Comparison of ENCODE assay signal across 23 mouse cellular contexts in the genomic region with DNA sequence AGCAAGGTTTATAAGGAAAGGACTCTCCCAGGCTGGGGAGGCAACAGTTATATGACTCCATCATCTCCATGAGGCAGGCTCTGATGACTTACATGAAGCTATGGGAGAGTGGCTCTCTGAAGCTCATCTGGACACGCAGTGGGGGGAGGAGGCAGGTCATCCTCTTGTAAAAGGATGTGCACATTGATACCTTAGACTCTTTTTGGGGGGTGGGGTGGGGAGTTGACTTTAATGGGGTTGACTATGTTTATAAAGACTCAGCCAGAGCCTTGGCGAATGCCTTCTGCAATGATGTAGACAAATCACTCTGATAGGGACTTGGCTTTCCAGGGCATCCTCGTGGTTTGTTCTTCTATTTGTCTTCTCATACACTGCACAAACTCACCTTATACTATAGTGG. TPM values are rescaled to one million over a fixed set of nuclear protein-coding genes. Genes with fewer than 3 reads are reported as not detected.
A peak's percentile ranks its signal among the peaks of the same experiment; 100 is the strongest.
DNase-seq lines count a peak whose midpoint lies in the region; ATAC-seq and TF ChIP-seq lines count a peak whose summit lies in the region.
"Had no signal": no experiment of that assay in that cellular context is flagged by ENCODE, and none has a peak within 500 bp of the region (broad histone marks: within the 10 kb centered on the region; RNA-seq: fewer than 3 reads in every experiment).

No protein-coding gene starts in this region.

- TF ChIP-seq EP300 in stomach, postnatal 0 days (optimal IDR thresholded peaks at IDR 0.05) = no peak

- TF ChIP-seq CTCF in lung, embryonic 14.5 days (IDR thresholded peaks at IDR 0.05; ENCODE audit: low read depth) = no peak
- no peak for TF ChIP-seq CTCF in stomach, postnatal 0 days (IDR thresholded peaks at IDR 0.05; ENCODE audit: low read depth)

- no peak overlapping the region for H3K4me2 ChIP-seq in forebrain, embryonic 11.5 days (ENCODE audit: low read depth, low read length, severe bottlenecking)
- no peak overlapping the region for H3K4me2 ChIP-seq in kidney, embryonic 14.5 days (replicated peaks; ENCODE audit: low read depth, low read length)
- H3K4me2 ChIP-seq in lung, embryonic 14.5 days = no peak overlapping the region
- H3K4me2 ChIP-seq in stomach, embryonic 16.5 days (ENCODE audit: low read depth, low read length) = no peak overlapping the region
- H3K4me2 ChIP-seq in stomach, postnatal 0 days (replicated peaks; ENCODE audit: low read depth) = no peak overlapping the region
- H3K4me2 ChIP-seq: embryonic facial prominence, embryonic 13.5 days; hindbrain, embryonic 13.5 days had no signal

- no peak overlapping the region for H3K9ac ChIP-seq in forebrain, embryonic 11.5 days (ENCODE audit: low read length)
- no peak overlapping the region for H3K9ac ChIP-seq in kidney, embryonic 14.5 days (ENCODE audit: low read depth, low read length)
- H3K9ac ChIP-seq in lung, embryonic 14.5 days = no peak overlapping the region
- no peak overlapping the region for H3K9ac ChIP-seq in stomach, embryonic 16.5 days (ENCODE audit: low read length)
- H3K9ac ChIP-seq in stomach, postnatal 0 days (ENCODE audit: low read length) = no peak overlapping the region
- H3K9ac ChIP-seq: embryonic facial prominence, embryonic 13.5 days; hindbrain, embryonic 13.5 days had no signal

- DNase-seq in forebrain, embryonic 10.5 days (ENCODE audit: extremely low spot score, low spot score) = no peak
- DNase-seq in forebrain, embryonic 11.5 days (ENCODE audit: low spot score) = no peak
- DNase-seq in kidney, postnatal 14 days = no peak
- DNase-seq in lung, embryonic 14.5 days = no peak
- DNase-seq in lung, postnatal 10 days = no peak
- DNase-seq in stomach, postnatal 0 days (ENCODE audit: low spot score) = no peak
- DNase-seq: adrenal gland, postnatal 10 days; B cell, adult 2 months; cerebellum, adult 11 months; cerebellum, adult 8-10 months; cerebellum, postnatal 25 days; gastrocnemius, adult 2 months; gastrocnemius, postnatal 36 days; heart, adult 18-20 months; heart, postnatal 10 days had no signal

- H3K9me3 ChIP-seq in forebrain, embryonic 10.5 days = peaks cover 3% of the 10 kb centered on the region; the same call in 1 of the 2 replicates
- H3K9me3 ChIP-seq in forebrain, embryonic 11.5 days (ENCODE audit: control insufficient read depth, low read length) = no peaks in the 10 kb centered on the region
- peaks cover 4% of the 10 kb centered on the region; the same call in 1 of the 2 replicates for H3K9me3 ChIP-seq in kidney, embryonic 14.5 days (ENCODE audit: control insufficient read depth, low read length)
- H3K9me3 ChIP-seq in lung, embryonic 14.5 days (ENCODE audit: low read depth, low read length) = peaks cover 5% of the 10 kb centered on the region; the same call in 1 of the 2 replicates
- 0 out of 2 replicates have a peak, but pooled peaks cover 4% of the 10 kb centered on the region for H3K9me3 ChIP-seq in stomach, embryonic 16.5 days (replicated peaks; ENCODE audit: control insufficient read depth, low read length)
- no peaks in the 10 kb centered on the region for H3K9me3 ChIP-seq in stomach, postnatal 0 days (ENCODE audit: control insufficient read depth, low read length)
- H3K9me3 ChIP-seq: embryonic facial prominence, embryonic 13.5 days; heart, embryonic 10.5 days had no signal

- H3K27ac ChIP-seq in forebrain, embryonic 10.5 days = 0 out of 2 replicates have a peak overlapping the region, but pooled peaks have one; percentile 30
- no peak overlapping the region for H3K27ac ChIP-seq in forebrain, embryonic 11.5 days (ENCODE audit: low read depth, low read length)
- peak overlapping the region; percentile 55 for H3K27ac ChIP-seq in kidney, embryonic 14.5 days (ENCODE audit: low read depth, low read length)
- peak overlapping the region; percentile 72 for H3K27ac ChIP-seq in lung, embryonic 14.5 days (ENCODE audit: low read depth)
- peak overlapping the region; percentile 5; the same call in 1 of the 2 replicates for H3K27ac ChIP-seq in stomach, embryonic 16.5 days (ENCODE audit: low read length)
- no peak overlapping the region for H3K27ac ChIP-seq in stomach, postnatal 0 days (replicated peaks)
- H3K27ac ChIP-seq: embryonic facial prominence, embryonic 13.5 days; gastrocnemius, adult 2 months; heart, embryonic 10.5 days; hindbrain, embryonic 13.5 days had no signal

- ATAC-seq in forebrain, embryonic 11.5 days (replicated peaks; ENCODE audit: low FRiP score) = no peak
- ATAC-seq in kidney, embryonic 14.5 days (ENCODE audit: low FRiP score, low TSS enrichment) = peak; percentile 39; the same call in 1 of the 2 replicates
- no peak for ATAC-seq in lung, embryonic 14.5 days (ENCODE audit: insufficient read depth)
- ATAC-seq in stomach, embryonic 16.5 days (ENCODE audit: insufficient read depth, low FRiP score) = no peak
- ATAC-seq in stomach, postnatal 0 days (ENCODE audit: low FRiP score, low TSS enrichment) = no peak
- ATAC-seq: CD4-positive, CD25-positive, alpha-beta regulatory T cell, adult 4 months; forebrain, embryonic 14.5 days had no signal

- H3K27me3 ChIP-seq in forebrain, embryonic 10.5 days (ENCODE audit: poor library complexity, severe bottlenecking) = no peaks in the 10 kb centered on the region
- no peaks in the 10 kb centered on the region for H3K27me3 ChIP-seq in forebrain, embryonic 11.5 days (ENCODE audit: control insufficient read depth, insufficient read depth, low read length)
- H3K27me3 ChIP-seq in kidney, embryonic 14.5 days (ENCODE audit: control insufficient read depth, insufficient read depth, low read length) = no peaks in the 10 kb centered on the region
- H3K27me3 ChIP-seq in lung, embryonic 14.5 days (ENCODE audit: insufficient read depth, low read length) = no peaks in the 10 kb centered on the region
- no peaks in the 10 kb centered on the region for H3K27me3 ChIP-seq in stomach, embryonic 16.5 days (ENCODE audit: control insufficient read depth, insufficient read depth, low read length)
- H3K27me3 ChIP-seq in stomach, postnatal 0 days (ENCODE audit: control insufficient read depth, insufficient read depth, low read length) = no peaks in the 10 kb centered on the region
- H3K27me3 ChIP-seq: embryonic facial prominence, embryonic 13.5 days; hindbrain, embryonic 13.5 days had no signal

- no peak overlapping the region for H3K4me3 ChIP-seq in forebrain, embryonic 10.5 days
- no peak overlapping the region for H3K4me3 ChIP-seq in forebrain, embryonic 11.5 days (ENCODE audit: low read depth, low read length)
- no peak overlapping the region for H3K4me3 ChIP-seq in kidney, embryonic 14.5 days (ENCODE audit: low read length)
- H3K4me3 ChIP-seq in lung, embryonic 14.5 days (ENCODE audit: low read depth, low read length) = no peak overlapping the region
- no peak overlapping the region for H3K4me3 ChIP-seq in stomach, embryonic 16.5 days (replicated peaks; ENCODE audit: low read length)
- H3K4me3 ChIP-seq in stomach, postnatal 0 days (ENCODE audit: low read depth, low read length) = no peak overlapping the region
- H3K4me3 ChIP-seq: embryonic facial prominence, embryonic 13.5 days; gastrocnemius, adult 2 months; heart, embryonic 10.5 days; hindbrain, embryonic 13.5 days had no signal

- peaks cover 7% of the 10 kb centered on the region for H3K4me1 ChIP-seq in forebrain, embryonic 10.5 days
- H3K4me1 ChIP-seq in forebrain, embryonic 11.5 days (replicated peaks; ENCODE audit: control insufficient read depth, insufficient read depth, low read length) = peaks cover under 1% of the 10 kb centered on the region; the same call in 1 of the 2 replicates
- H3K4me1 ChIP-seq in kidney, embryonic 14.5 days (ENCODE audit: control insufficient read depth, insufficient read depth, low read length) = peaks cover 8% of the 10 kb centered on the region; the same call in 1 of the 2 replicates
- peaks cover 18% of the 10 kb centered on the region for H3K4me1 ChIP-seq in lung, embryonic 14.5 days (ENCODE audit: insufficient read depth)
- H3K4me1 ChIP-seq in stomach, embryonic 16.5 days (ENCODE audit: control insufficient read depth, insufficient read depth, low read length) = peaks cover 7% of the 10 kb centered on the region; the same call in 1 of the 2 replicates
- H3K4me1 ChIP-seq in stomach, postnatal 0 days (replicated peaks; ENCODE audit: control insufficient read depth, insufficient read depth) = no peaks in the 10 kb centered on the region

- H3K36me3 ChIP-seq in forebrain, embryonic 10.5 days (replicated peaks) = no peaks in the 10 kb centered on the region
- no peaks in the 10 kb centered on the region for H3K36me3 ChIP-seq in forebrain, embryonic 11.5 days (ENCODE audit: control insufficient read depth, insufficient read depth, low read length)
- no peaks in the 10 kb centered on the region for H3K36me3 ChIP-seq in kidney, embryonic 14.5 days (ENCODE audit: control insufficient read depth, insufficient read depth, low read length)
- no peaks in the 10 kb centered on the region for H3K36me3 ChIP-seq in lung, embryonic 14.5 days (ENCODE audit: insufficient read depth)
- no peaks in the 10 kb centered on the region for H3K36me3 ChIP-seq in stomach, embryonic 16.5 days (ENCODE audit: control insufficient read depth, insufficient read depth, low read length)
- H3K36me3 ChIP-seq in stomach, postnatal 0 days (ENCODE audit: control insufficient read depth, insufficient read depth, low read length) = no peaks in the 10 kb centered on the region
- H3K36me3 ChIP-seq: embryonic facial prominence, embryonic 13.5 days; G1E; heart, embryonic 10.5 days; hindbrain, embryonic 13.5 days had no signal

- 87% methylated on average over 3 of the region's 3 CpGs for WGBS in forebrain, embryonic 10.5 days
- WGBS in forebrain, embryonic 11.5 days = 82% methylated on average over 3 of the region's 3 CpGs
- WGBS in kidney, embryonic 14.5 days = 68% methylated on average over 3 of the region's 3 CpGs
- WGBS in lung, embryonic 14.5 days = 53% methylated on average over 3 of the region's 3 CpGs
- WGBS in stomach, embryonic 16.5 days = 62% methylated on average over 3 of the region's 3 CpGs
- 59% methylated on average over 3 of the region's 3 CpGs for WGBS in stomach, postnatal 0 days

RNA-seq across cellular contexts. Expression of a gene that starts 8.8 kb away (rescaled TPM):
- 5.5 and 6.2 TPM in 2 replicates for polyA plus RNA-seq in forebrain, embryonic 10.5 days (2016; fragmentation: Nextera tagmentation; extraction: Ambion mirVana)
- 3.0 and 7.0 TPM in 2 replicates for polyA plus RNA-seq in forebrain, embryonic 11.5 days (2014; fragmentation: Nextera tagmentation; extraction: Ambion mirVana)
- polyA plus RNA-seq in kidney, embryonic 14.5 days (2014; fragmentation: Nextera tagmentation; extraction: Ambion mirVana) = 9.0 and 10.0 TPM in 2 replicates
- polyA plus RNA-seq in lung, embryonic 14.5 days (2014; fragmentation: Nextera tagmentation; extraction: Ambion mirVana) = 2.4 and 8.7 TPM in 2 replicates
- 10.1 and 24.0 TPM in 2 replicates for polyA plus RNA-seq in stomach, embryonic 16.5 days (2015; fragmentation: Nextera tagmentation; extraction: Ambion mirVana)
- polyA plus RNA-seq in stomach, postnatal 0 days (2015; fragmentation: Nextera tagmentation; extraction: Ambion mirVana) = 4.2 and 8.9 TPM in 2 replicates

Comparison
In these comparisons a context has a peak if more than half of its experiments do, and no peak if none do; other contexts are left out.
1. H3K27ac ChIP-seq: peak in forebrain, embryonic 10.5 days (single experiment), kidney, embryonic 14.5 days (single experiment), lung, embryonic 14.5 days (single experiment) and stomach, embryonic 16.5 days (single experiment); none in forebrain, embryonic 11.5 days (single experiment) and stomach, postnatal 0 days (single experiment).